Mouse (Mus musculus) brain, adult 2 months (tissue): ENCODE results near the gene Abcf2.
A peak's percentile ranks its signal among the peaks of the same experiment; 100 is the strongest.

Experiments used
- DNase-seq: peaks from one replicate; pipeline ENCODE4 v3.0.0; 2011; ENCODE audit warnings: low read depth, low spot score

The Abcf2 gene

DNA sequence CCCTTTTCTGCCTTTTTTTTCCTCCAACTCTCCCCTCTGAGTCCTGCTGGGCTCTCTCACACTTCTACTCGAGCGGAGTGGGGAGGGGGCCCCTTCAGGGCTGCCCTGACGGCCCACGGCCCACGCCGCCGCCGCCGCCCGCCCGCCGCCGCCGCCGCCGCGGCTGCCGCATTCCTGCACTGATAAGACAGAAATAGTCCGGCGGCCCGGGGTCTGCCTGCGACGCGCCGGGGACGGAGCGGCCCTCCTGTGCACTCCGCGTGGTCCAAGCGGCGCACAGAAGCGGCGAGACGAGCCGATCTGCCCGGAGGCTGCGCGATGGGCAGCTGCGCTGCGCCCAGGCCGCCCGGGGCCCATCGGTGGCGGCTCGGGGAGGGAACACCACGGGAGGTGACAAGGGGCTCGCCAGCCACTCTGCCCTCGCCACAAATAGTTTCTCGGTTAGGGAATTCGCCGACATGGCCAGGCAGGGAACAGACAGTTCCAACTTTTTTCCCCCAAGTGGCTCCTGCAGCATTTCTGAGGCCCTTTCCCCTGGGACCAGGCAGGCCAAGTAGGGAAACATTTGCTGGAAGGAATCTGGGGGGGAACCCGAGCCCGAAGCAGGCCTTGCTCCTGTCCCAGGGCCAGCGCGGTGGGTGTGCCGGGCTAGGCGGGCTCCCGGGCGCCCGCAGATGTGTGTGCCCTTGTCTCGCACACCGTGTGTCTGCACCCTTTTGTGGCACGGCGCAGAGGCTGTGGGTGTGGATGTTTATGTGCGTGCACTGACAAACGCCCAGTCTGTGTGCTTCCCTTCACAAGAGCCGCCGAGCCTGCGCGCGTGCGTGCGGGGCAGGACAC lies 24.9 kb upstream of the Abcf2 start:
- peak; percentile 86 for DNase-seq

DNA sequence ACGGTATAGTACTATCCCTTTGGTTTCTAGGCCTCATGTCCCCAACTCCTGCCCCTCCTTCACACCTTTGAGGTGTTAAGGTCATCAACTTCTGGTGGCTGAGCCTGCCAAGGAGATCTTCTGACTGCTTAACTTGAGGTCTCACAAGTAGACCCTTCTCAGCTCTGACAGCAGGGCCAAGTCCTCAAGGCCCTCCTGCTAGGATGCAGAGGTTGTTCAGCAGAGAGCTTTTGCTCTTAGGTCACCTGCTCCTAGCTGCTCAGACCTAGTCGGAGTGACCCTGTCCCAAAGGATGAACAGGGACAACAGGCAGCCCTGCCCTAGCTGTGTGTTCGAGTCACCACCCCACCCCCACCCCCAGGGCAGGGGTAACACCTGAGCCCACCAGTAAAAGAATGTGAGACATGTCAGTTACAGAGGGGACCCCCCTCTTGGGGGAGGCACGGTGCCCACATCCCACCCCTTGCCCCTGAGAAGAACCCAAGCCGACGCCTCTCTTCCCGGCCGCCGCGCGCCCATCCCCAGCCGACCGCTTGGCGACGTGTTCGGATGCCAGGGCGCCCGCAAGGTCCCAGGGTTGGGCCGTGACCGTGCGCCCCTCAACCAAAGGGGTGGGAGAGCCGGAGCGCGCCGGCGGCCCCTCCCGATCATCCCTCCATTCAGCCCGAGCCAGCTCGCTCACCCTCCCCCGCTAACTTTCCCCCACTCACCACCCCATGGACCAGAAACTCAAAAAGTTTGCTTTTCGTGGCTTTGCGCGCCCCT lies 24.0 kb upstream of the Abcf2 start:
- no peak for DNase-seq

- no peak for DNase-seq
These were observed 23.0 kb upstream of the Abcf2 start for GRCm38 (mm10) chr5:24600236-24600635.

DNA sequence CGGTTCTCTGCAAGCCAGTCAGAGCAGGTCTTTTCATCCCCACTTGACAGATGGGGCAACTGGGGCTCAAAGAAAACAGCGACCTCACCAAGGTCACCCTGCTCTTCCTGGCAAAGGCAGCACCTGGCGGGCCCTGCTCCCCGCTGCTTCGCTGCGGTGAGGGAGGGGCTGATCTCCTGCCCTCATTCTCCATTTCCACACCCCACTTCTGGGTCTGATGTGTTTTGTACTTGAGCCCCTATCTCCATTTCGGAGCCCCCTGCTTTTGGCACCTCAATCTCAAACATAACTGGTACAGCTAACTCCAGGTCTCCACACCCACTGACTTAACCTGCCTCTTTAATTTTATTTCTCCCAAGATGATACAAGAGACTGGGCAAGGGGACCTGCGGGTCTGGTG lies 21.9 kb upstream of the Abcf2 start:
- no peak for DNase-seq

GRCm38 (mm10) chr5:24598570-24599006 lies 21.3 kb upstream of the Abcf2 start:
- DNase-seq: no peak

GRCm38 (mm10) chr5:24597901-24598569 lies 20.8 kb upstream of the Abcf2 start:
- DNase-seq: peak; percentile 59

GRCm38 (mm10) chr5:24597221-24597728 lies 20.0 kb upstream of the Abcf2 start:
- DNase-seq: peak; percentile 94

DNA sequence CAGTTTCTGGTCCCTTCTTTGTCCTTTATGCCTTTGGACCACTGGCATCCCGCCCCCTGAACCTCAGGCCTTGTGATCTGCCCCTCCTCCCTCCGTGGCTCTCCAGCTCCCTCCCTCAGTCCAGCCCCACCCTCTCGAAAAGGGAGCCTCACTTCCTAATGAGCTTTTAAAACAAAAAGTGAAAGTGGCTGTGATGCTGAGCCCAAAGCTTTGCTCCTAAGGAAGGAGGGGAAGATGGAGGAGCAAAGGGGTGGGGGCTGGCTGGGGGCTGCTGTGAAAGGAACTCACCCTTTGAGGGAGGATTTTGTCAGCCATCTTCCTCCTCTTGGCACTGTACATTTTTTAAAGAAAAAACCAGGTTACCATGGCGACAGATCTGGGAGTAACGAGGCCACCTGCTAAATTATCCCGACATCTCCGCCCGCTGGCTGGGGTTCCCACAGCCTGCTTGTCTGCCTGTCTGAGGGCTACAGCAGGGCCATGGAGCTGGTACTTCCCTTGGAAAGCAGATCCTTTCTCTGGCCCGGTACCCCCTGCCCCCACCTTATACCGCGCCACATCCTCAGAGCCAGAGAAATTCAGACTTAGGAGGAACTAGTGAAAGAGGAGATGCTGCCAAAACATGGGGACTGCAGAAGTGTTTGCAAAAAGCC lies 19.4 kb upstream of the Abcf2 start:
- peak; percentile 90 for DNase-seq

DNA sequence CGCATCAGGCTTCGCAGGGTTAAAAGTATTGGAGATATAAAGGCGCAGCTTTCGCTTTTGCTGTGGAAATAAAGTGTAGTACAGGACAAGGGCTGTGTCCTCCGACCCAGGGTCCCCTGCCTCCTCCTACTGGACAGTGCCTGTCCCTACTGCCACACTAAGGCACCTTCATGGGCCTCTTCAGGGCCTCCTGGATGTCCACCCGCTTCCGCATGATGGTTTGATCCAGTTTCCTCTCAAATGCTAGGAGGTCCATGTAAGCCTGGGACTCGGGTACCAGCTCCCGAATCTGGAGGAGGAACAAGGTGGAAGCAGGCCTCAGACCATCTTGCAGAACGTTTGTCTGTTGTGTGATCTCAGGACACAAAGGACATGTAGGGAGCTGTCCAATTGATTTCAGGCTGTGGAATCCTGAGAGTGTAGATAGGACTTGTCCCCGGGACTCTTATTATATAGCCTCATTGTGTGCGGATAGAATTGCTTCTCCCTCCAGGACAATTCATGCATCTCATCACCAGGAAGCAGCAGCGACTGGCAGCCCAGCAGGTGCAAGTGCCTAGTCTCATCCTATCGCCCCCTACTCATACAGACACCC lies 18.6 kb upstream of the Abcf2 start:
- DNase-seq: no peak

- DNase-seq: no peak
These were observed 18.0 kb upstream of the Abcf2 start for GRCm38 (mm10) chr5:24595261-24595660.

DNA sequence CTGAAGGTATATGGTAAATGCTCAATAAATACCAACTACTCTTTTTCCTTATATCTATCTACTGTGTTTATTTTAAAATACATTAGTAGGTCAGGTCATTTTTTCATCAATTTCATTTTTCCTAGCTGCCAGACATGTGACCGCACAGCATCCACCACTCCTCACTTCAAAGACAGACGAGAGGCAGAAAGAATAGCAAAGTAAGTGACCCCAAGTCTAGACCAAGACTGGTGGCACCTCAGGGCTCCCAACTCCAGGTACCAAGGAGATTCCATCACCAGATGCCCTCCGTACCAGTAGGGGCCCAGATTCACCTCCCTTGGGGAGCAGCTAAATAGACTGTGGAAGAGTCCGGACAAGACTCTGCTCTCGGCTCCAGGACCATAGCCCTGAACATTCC lies 17.1 kb upstream of the Abcf2 start:
- DNase-seq: no peak

GRCm38 (mm10) chr5:24593928-24594327 lies 16.7 kb upstream of the Abcf2 start:
- DNase-seq: no peak

- DNase-seq: no peak
These were observed 16.0 kb upstream of the Abcf2 start for GRCm38 (mm10) chr5:24593230-24593629.

GRCm38 (mm10) chr5:24592471-24593160 lies 15.3 kb upstream of the Abcf2 start:
- DNase-seq: no peak

DNA sequence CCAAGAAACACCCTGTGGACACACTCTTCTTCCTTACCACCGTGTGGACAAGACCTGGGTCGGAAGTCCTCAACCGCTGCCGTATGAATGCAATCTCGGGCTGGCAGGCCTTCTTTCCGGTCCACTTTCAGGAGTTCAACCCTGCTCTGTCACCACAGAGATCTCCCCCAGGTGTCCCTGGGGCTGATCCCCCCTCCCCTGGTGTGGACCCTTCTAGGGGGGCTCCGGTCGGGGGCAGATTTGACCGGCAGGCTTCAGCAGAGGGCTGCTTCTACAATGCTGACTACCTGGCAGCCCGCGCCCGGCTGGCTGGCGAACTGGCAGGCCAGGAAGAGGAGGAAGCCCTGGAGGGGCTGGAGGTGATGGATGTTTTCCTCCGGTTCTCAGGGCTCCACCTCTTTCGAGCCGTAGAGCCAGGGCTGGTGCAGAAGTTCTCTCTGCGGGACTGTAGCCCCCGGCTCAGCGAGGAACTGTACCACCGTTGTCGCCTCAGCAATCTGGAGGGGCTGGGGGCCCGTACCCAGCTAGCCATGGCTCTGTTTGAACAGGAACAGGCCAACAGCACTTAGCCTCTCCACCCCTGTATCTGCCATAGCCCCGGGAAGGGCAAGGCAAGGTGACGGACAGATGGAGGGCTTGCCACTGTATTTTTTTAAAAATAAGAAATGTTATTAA lies 14.7 kb upstream of the Abcf2 start:
- DNase-seq: no peak

DNA sequence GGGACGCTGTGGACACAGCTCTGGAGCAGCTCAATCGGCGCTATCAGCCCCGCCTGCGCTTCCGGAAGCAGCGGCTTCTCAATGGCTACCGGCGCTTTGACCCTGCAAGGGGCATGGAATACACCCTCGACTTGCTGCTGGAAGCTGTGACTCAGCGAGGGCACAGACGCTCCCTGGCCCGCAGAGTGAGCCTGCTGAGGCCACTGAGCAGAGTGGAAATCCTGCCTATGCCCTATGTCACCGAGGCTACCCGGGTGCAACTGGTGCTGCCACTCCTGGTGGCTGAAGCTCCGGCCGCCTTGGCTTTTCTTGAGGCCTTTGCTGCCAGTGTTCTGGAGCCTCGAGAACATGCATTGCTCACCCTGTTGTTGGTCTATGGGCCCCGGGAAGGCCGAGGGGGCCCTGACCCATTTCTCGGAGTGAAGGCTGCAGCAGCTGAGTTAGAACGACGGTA lies 14.0 kb upstream of the Abcf2 start:
- no peak for DNase-seq

DNA sequence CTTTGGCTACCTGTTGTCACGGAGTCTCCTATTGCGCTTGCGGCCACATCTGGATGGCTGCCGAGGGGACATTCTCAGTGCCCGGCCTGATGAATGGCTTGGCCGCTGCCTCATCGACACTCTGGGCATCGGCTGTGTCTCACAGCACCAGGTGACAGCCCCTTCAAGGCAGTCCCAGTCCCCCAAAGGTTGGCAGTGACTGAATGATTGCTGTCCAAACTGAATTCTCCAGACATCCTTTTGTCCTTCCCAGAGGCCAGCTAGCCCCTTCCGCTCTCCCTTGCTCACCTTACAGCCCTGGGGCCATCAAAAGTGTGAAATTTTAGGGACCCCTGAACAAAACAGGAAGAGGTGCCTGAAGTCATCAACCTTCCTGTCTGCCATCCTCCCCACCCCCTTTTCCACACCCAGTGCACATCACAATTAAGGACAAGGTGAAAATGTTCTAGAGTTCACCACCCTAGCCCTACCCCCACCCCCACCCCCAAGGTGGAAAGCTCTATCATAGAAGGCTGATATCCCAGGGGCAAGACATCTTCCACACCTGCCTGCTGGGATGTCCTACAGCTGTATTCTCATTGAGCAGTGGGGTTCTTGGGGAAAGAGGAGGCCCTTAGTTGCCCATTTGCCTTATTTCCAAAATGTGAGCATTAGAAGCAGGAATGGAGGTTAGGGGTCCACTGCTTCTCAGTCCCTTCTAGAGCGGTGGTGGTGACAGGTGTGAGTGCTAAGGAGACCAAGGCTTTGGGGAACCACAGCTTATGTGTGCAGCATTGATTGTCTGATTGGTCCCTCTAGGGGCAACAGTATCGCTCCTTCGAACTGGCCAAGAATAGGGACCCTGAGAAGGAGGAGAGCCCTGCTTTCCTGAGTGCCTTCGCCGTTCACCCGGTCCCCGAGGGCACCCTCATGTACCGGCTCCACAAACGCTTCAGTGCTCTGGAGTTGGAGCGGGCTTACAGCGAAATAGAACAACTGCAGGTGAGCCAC lies 12.5 kb upstream of the Abcf2 start:
- no peak for DNase-seq

DNA sequence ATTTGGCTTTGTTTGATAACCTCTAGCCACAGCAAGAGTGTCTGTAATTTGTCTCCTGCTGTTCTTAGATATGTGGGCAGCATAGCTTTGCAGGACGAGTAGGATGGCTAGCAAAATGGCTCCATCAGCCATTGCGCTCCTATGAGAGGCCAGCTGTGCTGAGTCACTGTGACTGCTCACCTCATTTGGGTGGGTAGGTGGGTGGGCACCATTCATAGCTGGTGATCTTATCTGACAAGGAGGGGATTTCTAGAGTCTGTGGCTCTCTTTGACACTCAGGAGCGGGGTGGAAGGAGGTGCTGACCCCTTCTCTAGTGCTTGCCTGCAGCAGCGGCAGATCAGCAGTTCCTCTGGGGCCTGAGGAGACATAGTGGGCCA lies 9.9 kb upstream of the Abcf2 start:
- DNase-seq: peak; percentile 86
